Mouse (Mus musculus): Measurements from ENCODE around the gene Dyrk1a.

Gene Dyrk1a

GRCm38 (mm10) chr16:94590214-94590613 lies 20.4 kb downstream of the Dyrk1a start:
- DNase-seq (ENCODE audit: low read depth) = no peak

GRCm38 (mm10) chr16:94590977-94591376 lies 21.2 kb downstream of the Dyrk1a start:
- no peak for DNase-seq (ENCODE audit: low read depth)

DNA sequence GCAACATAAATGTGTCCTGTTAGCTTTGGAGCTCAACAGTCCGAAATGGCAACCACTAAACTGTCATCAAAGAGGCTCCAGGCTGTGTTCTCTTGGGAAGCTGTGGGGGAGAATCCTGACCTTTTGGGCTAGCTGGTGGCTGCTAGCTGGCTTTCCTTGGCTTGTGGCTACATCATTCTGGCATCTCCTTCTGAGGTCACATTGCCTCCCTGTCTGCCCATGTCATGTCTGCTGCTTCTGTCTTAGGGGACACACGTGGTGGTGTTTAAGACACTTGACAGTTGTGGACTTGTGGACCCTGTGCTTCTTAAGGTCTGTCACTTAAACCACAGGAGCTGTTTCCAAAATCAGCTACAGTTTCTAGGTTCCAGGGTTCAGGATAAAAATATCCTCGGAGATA lies 21.7 kb downstream of the Dyrk1a start:
- DNase-seq (ENCODE audit: low read depth) = no peak

DNA sequence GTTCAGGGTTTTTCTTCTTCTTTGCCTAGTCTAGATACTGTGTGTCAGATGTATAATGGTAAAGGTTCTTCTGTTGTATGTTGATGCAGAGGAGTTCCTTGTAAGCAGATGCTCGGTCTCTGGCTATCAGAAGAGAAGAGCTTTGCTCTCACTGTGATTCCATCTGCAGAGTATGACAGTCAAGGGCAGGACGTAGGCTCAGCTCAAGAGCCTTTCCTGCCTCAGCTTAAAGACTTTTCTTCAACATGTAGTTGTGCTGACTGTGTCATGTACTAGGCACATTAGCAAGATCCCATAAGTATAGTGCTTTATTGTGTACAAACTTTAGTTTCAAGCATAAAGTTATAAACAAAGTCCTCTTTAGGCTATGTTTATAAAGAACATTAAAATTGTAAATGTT lies 26.8 kb downstream of the Dyrk1a start:
- no peak for DNase-seq (ENCODE audit: low read depth)

DNA sequence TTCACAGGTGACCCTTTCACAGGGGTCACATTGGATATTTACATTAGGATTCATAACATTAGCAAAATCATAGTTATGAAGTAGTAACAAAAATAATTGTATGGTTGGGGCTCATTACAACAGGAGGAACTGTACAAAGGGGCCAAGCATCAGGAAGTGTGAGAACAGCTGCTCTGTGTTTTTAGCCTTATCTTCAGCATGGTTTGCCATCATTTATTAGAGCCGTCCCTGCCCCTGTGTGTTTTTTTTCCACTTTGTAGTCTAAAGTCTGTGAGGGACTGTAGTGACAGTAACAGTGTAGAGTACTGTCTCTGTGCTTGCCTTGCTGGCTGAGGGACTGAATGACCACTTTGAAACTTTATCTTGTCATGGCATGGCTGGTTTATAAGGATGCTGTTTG lies 27.8 kb downstream of the Dyrk1a start:
- DNase-seq (ENCODE audit: low read depth) = no peak

DNA sequence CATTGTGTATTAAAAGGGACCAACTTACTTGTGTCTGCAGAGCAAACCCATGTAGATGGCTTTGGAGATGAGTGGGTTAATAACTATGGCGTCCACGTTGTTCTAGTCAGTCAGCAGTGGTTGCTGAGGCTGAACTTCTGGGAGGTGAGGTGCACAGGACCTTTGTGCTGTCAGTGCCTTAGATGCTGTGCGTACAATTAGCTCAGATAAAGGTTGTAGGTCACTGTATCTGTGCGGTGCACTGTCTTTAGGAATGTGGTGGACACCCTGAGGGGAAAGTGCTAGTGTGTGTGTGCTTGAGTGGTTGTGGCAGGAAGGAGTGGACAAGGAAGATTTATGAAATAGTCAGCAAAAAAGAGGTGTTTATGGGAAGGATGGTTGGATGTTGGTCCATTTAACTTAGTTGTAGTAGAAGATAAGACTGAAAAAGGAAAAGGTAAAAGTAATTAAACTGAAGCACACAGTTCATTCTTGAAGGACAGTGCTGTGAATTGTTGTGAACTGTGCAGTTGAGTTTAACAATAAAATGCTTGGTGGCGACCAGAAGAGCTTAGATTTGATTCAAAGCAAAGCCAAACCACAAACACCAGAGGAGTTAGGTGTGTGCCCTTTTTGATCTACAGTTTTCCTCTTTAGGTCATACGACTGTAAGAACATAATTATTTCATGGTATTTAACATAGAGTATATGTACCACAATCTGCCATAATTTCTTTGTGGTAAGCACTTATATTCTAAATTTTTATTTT lies 30.3 kb downstream of the Dyrk1a start:
- no peak for DNase-seq (ENCODE audit: low read depth)

GRCm38 (mm10) chr16:94601089-94601488 lies 31.3 kb downstream of the Dyrk1a start:
- DNase-seq (ENCODE audit: low read depth) = no peak

- peak; percentile 69 for DNase-seq (ENCODE audit: low read depth)
These were observed 31.7 kb downstream of the Dyrk1a start for GRCm38 (mm10) chr16:94601540-94601953.

DNA sequence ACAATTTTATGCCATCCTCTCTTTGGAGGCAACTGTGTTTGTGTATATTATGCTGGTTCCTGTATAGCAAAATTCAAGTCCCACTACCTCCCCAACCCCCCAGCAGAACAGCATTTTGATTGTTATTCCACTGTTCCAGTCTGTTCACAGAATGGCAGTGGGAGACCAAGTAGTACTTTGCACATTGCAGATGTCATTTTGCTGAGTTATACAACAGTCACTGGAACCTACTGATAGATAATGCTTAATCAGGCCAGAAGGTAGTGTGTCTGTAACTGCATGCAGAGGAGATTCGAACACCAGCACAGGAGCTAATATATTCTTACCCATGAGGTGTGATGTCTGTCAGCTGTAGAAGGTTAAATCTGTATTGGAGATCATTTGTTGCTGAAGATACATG lies 32.4 kb downstream of the Dyrk1a start:
- DNase-seq (ENCODE audit: low read depth) = no peak

- no peak for DNase-seq (ENCODE audit: low read depth)
These were observed 32.9 kb downstream of the Dyrk1a start for GRCm38 (mm10) chr16:94602730-94603129.

DNA sequence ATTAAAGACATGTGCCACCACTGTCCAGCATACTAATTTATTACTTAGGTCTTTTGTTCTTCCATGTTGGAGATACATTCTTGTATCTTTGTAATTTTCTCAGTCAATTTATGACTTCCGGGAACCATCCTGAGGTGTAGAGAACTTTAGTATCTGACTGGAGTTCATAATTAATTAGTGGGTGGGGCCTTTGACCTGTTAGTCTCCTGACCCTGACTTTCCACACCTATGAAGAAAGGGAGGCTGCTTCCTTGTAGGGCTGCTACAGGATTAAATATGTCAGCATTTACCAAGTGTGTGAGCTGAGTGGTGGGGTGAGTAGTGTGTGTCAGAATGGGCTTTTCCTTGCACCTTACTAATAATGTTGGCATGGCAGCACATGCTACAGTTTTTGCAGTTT lies 36.4 kb downstream of the Dyrk1a start:
- no peak for DNase-seq (ENCODE audit: low read depth)

GRCm38 (mm10) chr16:94607468-94607867 lies 37.7 kb downstream of the Dyrk1a start:
- DNase-seq (ENCODE audit: low read depth) = no peak

DNA sequence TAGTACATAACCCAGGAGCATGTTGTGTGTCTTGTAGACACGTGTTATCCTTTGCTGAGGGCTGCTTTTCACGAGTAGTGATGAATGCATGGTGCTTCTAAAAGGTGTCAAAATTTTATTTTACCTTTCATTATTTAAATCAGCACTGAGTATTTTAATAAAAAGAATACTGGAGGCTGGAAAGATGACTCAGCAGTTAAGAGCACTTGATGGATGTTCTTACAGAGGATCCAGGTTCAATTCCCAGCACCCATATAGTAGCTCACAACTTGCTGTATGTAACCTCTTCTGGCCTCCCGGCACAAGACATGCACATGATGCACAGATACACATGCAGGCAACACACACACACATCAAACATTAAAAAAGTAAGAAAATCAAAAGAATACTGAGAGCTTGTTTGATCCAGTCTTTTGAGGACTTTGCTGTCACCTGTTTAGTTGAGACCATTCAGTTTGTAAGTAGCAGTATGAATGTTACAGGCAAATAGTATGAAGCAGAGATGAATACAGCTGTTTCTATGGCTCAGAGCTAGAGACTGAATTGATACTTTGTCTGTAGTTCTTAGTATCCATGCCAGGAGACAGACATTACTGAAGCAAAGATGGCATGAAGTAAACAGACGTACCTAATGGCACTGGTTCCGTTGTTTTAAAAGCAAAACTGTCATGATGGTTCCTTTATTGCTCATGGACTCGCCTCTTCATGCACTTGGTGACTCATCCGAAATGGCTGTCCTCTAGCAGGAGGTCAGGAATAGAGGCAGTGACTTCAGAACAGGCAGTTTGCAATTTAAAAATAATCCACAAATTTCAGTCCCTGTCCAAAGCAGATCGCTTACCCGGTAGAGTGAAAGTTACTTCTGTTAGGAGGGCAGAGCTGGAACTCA lies 39.1 kb downstream of the Dyrk1a start:
- peak; percentile 44 for DNase-seq (ENCODE audit: low read depth)

GRCm38 (mm10) chr16:94612573-94612972 lies 42.8 kb downstream of the Dyrk1a start:
- DNase-seq (ENCODE audit: low read depth) = no peak

GRCm38 (mm10) chr16:94617255-94617654 lies 47.4 kb downstream of the Dyrk1a start:
- no peak for DNase-seq (ENCODE audit: low read depth)

- peak; percentile 72 for DNase-seq (ENCODE audit: low read depth)
These were observed 48.7 kb downstream of the Dyrk1a start for GRCm38 (mm10) chr16:94618543-94618942.

DNA sequence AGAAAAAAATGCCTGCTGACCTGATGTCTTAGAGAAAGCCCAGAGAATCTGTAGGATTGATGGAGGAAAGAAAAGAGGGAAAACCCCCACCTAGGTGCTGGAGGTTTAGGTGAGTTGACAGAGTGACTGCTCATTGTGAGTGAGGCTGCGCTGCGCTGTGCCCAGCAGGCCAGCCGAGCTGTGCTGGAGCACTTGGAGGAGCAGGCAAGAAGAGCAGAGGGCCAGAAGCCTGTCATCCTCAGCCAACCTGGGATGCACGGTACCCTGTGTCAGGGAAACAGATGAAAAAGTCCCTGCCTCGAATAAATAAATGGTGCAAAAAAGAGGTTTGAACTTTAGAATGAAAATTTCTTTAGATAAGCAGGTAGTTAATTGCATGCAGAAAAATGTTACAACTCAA lies 49.5 kb downstream of the Dyrk1a start:
- DNase-seq (ENCODE audit: low read depth) = no peak

DNA sequence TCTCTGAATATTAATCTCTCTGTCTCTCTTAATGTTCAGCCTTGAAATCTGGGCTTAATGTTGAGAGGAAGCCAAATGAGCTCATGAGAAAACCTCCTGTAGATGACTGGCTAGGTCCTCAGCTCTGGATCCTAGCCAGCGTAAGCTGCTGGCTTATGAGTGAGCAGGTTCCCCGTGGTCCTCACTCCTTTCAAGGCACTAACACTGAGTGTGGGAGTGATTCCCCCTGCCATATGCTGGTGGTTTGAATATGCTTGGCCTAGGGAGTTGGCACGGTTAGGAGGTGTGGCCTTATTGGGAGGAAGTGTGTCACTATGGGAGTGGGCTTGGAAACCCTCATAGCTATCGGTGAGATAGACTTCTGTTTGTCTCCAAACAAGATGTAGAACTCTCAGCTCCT lies 55.1 kb downstream of the Dyrk1a start:
- DNase-seq (ENCODE audit: low read depth) = peak; percentile 41

- no peak for DNase-seq (ENCODE audit: low read depth)
These were observed 55.8 kb downstream of the Dyrk1a start for GRCm38 (mm10) chr16:94625639-94626038.

DNA sequence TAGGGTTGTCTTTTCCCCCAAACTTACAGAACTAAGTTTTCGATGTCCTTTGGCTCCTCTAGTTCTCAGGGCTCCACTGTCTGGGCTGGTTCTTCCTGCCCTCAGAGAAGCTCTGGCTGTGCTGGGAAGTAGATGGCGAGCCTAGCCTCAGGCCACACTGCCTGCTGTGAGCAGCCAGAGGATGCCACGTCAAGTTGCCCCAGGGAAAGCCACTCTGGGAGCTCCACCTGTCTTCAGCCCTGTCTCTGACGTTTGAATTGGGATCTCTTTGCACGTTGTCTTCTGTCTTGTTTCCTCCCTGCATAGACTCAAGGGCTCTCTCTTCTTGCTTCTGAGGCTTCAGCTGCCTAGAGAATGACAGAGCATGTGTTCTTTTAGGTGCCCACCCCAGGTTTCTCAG lies 57.9 kb downstream of the Dyrk1a start:
- DNase-seq (ENCODE audit: low read depth) = no peak

GRCm38 (mm10) chr16:94628976-94629729 lies 59.3 kb downstream of the Dyrk1a start:
- no peak for DNase-seq (ENCODE audit: low read depth)

- no peak for DNase-seq (ENCODE audit: low read depth)
These were observed 62.2 kb downstream of the Dyrk1a start for GRCm38 (mm10) chr16:94631984-94632383.

Data from NIH3T3 (cell line).